Mouse (Mus musculus) CD4-positive, CD25-positive, alpha-beta regulatory T cell, adult 2 months (primary cell): ENCODE measurements around the gene Klhdc4.

ENCODE experiments used
- DNase-seq: peaks from one replicate; pipeline ENCODE4 v3.0.0-alpha.2; 2012; ENCODE audit warnings: low read depth, low spot score

Gene Klhdc4

DNA sequence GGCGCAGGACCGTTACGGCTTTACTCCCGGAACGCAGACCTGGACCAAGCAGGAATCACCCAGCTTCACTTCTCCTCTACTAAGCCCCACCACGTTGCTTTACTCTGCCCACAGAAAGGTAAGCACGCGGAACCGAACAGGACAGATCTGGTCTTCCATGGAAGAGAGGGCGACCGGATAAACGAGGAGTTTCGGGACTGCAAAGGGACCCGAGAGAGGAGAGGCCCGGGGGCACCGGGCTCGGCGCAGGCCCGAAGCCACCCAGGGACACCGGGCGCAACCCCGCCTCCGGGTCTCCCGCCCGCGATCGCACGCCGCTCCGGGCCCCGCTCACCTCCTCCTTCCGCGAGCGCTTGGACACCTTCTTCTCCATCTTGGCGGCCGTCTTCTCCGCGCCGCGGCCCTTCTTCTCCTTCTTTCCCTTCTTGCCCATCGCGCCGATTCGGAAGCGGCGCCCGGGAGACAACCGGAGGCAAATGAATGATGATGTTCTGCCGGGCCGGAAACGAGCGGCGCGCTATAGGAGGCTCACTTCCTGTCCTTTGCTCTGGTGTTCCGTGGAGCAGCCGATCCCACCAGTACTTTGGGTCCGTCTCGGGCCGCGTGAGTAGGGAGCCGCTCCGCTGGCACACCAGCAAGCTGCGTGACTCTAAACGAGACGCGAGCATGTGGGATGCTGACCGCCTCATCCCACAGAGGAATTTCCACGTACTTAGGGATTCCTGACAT is at the start of gene Klhdc4:
Gene Klhdc4, minus strand, starts transcription at position 522 of the 729 bp plus-strand sequence.
- DNase-seq: peak; percentile 95

DNA sequence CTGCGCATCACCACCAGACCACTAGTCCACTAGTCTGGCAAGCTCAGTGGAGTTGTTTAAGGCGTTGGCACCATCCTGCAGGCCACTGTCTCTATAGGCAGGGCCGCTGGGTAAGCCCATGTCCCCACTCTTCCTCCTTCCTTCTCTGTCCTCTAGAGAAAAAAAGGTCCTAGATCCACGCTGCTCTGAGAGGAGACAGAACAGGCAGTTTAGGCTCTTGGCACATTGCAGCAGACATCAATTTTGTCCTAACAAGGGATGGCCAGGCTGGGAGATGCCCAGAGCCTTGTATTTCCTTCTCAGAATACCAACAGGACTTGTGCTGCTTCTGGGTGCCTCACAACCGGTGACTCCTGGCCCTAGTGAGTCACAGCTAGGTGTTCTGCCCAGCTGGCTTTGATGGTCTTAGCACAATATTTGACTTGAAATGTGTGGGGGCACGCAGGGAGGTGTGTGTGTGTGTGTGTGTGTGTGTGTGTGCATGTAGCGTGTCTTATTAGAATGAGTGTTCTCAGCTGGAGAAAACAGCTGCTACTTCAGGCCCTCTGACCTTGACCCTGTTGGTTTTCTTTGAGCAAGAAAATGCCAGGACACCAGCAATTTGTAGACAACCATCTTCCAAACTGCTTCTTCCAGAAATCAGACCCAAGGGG is 48.6 kb upstream of the Klhdc4 start:
- DNase-seq: no peak

DNA sequence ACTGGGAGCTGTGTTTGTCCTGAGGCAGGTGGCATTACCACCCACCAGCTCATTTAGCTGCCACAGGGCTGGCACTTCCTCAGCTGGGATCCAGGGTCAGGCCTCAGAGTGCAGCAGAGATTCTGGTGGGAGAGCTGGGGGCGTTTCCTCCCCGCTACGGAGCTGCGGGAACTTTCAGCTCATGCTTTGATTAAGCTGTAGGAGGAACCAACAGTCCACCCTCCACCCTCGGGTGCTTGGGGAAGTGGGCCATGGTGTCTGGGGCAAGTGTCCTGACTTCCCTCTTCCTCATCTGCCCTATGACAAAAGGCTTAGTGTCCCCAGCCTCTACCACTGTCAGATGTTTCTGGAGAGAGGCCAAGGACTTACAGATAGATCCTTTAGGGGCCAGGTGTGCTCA is 47.8 kb upstream of the Klhdc4 start:
- DNase-seq: no peak

DNA sequence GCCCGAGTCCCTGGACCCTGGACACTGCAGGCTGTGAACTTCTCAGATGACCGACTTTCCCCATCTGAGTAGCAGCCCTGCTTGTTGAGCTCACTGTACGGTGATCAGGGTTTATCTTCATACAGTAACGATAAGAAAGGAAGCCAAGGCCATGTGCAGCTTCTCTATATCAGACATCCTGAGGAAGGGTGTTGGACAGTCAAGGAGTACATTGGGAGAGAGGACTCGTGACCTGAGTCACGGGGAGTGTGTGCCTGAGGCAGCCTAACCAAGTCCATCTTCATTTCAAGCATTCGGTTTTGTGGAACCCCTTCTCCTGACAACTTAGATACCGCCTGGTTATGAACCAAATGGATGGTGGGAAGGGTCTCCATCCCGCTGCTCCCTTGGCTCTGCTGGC is 46.1 kb upstream of the Klhdc4 start:
- DNase-seq: no peak

DNA sequence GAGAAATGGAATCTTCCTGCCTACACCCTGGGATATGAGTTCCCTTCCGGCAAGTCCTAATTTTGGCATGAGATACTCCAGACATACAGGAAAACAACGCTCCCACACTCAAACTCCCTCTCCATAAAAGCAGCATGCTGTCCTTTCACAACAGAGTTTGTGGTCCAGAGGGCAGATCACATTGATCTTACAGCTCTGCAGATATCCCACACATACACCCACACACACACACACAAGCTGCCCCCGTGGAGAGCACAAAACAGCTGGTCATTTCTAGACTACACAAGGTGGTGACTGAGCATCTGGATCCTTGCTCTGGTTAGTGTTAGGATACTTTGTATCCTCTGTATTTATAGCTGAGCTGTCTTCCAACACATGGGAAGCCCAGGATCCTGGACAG is 45.7 kb upstream of the Klhdc4 start:
- no peak for DNase-seq

DNA sequence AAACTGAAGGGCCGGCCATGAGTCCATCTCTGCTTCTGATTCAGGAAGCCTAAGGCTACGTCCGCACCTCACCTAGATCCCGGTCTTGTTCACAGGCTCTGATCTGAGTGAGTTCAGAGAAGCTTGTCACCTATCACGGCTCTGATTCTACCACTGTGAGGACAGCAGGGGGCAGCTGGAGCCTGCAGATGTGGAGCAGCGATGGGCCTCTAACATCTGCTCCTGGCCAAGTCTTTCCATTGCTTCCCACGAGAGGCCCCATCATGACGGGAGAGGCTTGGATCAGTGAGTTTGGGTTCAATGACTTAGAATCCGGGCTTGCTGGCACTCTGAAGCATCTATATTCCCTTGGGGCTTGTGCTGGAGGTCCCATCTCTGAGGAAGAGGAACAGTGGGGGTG is 44.7 kb upstream of the Klhdc4 start:
- peak; percentile 56 for DNase-seq

DNA sequence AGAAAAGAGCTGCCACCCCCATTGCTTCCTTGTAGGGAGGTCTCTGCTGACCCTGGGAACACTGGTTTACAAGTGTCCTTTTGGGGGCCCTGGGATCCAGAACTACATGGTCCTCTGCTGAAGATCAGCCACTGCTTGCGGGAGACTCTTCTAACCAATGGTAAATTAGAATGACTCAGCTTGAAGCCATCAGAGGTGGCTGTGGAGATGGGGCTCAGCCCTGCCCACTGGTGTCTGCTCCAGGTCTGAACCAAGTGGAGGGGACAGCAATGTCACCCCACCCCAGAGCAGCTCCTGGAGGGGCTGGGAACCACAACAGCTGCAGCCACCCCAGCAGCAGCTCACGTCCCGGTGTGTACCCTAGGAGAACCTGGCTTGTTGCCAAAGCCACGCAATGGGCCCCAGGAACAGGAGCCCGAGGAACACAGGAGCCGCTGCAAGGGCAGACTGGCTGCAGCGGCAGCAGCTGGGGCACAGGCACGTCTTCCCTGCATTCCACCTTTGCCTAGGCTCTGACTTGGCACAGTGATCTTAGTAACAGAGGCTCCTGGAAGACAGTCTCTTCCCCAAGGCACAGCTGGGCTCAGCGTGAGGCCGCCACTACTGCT is 42.6 kb upstream of the Klhdc4 start:
- no peak for DNase-seq

DNA sequence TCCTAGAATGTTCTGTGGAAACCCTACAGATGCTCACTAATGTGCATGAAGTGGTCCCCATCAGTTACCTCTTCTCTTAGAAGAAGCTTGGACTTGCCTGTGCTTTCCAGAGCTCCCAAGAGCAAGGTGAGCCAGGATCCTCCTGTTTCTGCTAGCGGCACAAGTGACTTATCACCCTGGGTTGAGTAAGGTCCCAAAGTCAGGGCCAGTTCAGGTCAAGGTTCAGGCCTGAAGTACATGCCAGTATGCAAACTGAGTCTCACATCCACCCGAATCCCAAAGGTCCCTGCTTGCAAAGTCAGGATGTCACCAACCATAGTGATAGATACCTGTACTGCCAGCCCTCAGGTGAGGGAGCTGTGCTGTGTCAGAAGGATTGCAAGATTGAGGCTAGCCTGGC is 40.8 kb upstream of the Klhdc4 start:
- no peak for DNase-seq

DNA sequence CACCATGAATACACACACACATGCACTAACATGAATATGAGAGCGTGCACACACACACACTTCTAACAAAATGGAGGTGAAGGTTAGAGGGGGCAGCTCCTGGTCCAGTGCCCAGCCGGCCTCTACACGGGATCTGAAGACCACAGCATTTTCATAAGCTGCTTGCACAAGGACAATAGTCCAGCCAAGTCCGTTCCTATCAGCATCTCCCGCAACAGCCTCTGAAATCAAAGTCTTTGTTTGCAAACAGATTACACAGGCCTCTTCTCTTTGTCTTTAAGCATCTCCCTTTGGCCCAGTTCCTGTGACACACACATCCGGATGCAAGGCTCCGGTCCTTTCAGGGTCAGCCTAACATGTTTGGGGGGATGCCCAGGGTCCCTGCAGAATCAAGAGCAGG is 39.5 kb upstream of the Klhdc4 start:
- DNase-seq: no peak

DNA sequence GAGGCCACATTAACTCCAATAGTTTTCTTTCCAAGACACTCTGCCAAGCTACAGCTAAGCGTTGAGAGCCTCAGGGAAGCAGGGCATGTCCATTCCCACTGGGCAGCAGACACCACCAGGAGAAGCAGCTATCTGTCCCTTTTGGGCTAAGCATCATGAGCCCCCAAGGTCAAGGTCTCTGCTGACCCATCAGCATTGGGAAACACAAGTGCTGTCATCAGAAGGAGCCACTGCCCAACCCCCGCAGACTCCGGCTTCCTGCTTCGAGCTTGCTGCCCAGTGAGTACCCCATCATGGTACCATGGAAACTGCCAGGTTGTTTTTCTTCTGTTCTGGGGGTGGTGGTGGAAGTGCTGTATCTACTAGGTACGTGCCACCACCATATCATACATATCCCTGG is 38.8 kb upstream of the Klhdc4 start:
- DNase-seq: no peak

DNA sequence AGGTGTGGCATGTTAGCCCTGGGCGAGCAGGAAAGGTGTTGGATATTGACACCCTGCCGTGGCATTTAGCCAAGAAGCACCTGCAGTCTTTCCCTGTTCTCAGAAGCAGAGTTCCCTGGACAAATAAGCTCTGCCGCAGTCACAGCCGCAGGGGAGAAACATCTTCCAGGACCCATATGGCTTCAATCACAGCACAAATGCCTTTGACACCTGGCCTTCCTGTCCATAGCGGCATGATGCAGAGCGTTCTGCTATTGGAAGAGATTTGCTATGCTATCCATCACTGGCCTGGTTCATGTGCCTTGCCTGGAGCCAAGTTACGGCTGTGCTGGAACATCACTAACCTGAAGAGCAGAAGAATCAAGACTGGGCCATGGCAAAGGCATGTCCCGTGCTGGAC is 36.0 kb upstream of the Klhdc4 start:
- DNase-seq: no peak

DNA sequence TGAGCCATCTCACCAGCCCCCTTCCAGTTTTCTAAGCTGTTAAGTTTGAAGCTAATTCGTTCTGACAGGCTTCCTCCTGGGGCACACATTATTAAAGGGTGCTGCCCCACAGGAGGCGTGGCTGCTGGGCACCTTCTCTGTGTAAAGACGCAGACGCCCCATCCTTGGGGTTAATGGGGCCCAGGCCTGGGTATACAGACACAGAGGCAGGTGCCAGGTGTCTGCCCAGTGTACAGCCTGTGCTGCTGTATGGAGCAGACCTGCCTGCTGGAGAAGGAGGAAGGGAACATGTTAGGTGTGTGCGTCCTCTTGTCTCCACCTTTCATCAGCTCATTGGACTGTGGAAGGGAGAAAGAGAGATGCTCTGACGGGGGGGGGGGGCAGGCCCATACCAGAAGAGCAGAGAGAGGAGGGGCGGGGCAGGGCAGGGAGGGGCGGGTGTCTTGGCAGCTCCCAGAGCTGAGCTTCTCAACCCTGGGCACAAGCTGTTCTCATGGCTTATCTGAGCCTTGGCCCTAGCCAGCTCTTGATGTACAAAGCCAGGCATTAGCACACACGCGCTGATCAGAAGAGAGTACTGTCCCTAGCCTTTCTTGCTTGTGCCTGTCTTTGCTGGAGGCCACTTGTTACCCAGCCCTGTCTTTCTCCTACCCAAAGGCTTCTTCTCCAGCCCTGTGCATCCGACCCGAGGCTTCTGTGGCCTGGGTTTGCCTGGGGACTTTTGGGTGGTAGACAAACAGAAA is 32.6 kb upstream of the Klhdc4 start:
- DNase-seq: no peak

DNA sequence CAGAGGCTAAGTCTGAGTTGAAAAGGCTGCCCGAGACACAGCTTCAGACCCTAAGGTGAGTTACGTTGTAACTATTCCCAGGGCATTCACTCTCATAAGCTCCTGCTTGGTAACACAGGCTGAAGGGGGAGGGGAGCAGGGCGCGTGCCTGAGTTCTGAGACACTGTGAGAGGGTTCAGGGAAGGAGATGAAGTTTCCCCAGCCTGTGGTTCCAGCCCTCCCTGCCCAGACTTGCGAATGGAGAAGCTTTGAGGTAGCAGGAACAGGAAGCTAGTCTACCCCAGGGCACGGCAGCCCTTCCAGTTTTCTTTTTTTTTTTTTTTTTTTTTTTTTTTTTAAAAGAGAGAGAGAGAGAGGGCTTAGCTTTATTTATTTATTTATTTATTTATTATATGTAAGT is 31.9 kb upstream of the Klhdc4 start:
- DNase-seq: no peak

DNA sequence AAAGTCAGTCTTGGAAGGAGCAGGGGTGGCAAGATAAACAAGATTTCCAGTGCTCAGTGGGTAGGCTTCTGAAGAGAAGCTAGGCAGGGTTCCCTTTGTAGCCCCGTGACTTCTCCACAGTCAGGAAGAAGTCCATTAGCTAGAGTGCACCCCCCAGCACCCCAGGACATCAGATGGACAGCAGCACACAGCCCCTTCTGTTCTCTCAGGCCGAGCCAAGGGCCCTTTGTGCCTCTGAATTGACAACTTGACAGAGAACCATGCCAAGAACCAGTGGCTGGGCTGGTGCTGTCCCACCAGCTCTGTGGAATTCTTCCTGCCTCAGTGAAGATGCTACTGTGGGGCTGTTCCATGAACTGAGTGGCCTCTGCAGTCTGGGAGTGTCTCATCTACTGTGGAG is 28.4 kb upstream of the Klhdc4 start:
- no peak for DNase-seq

DNA sequence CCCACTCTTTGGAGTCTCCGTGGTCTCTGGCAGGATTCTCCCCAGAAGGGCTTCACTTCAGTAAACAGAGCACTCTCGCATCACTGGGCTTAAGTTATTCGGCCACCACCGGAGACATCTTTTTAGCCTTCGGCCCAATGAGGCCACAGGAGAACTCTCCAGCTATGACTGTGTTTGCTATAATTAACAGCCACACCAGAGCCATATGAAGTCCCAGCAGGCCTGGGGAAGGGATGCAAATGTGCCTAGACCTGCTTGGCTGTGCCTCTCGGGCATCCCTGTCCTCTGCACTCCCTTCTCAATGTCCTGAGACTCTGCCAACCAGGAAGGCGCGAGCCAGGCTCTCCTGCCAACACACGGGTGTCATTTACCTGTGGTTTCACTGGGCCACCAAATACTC is 28.0 kb upstream of the Klhdc4 start:
- DNase-seq: no peak

DNA sequence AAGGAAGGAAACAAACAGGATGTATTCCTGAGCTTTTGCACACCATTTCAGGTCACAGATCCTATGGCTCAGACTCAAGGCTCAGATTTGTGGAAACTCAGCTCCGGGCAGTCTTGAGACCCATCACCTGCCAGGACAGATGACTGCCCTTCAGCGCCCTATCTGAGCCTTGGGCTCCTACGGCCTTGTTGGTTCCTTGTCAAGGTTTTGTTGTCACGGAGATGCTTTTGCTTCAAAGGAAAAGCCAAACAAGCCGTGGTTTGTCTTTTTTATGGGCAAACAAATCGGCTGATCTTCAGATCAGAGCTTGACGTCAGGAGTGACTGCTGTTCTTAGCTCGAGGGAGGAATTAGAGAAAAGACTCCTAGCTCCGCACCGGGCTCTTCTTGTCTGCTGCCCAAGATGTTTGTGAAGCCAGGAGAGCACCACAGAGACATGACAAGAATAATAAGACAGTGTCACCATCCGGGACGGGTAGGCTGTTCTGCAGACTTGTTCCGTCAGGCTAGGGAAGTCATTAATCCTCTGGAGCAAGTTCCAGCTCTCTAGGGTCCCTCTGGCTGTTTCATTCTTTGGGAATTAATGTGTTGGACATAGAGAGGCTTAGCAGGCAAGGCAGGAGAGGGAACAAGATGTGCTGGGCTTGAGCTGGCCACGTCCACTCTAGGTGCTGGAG is 26.8 kb upstream of the Klhdc4 start:
- no peak for DNase-seq

DNA sequence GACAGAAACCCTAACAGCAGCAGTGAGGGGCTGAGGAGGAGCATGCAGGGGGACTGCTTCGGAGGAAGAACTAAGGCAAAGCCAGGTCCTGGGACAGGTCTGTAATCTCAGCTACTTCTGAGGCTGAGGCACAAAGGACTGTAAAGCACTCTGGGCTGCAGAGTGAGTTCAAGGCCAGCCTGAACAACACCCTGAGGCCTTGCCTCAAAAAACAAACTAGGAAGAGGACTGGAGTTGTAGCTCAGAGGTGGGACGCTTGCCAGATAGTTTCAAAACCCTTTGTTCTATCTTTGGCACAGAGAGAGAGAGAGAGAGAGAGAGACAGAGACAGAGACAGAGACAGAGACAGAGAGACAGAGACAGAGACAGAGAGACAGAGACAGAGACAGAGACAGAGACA is 24.2 kb upstream of the Klhdc4 start:
- DNase-seq: no peak

DNA sequence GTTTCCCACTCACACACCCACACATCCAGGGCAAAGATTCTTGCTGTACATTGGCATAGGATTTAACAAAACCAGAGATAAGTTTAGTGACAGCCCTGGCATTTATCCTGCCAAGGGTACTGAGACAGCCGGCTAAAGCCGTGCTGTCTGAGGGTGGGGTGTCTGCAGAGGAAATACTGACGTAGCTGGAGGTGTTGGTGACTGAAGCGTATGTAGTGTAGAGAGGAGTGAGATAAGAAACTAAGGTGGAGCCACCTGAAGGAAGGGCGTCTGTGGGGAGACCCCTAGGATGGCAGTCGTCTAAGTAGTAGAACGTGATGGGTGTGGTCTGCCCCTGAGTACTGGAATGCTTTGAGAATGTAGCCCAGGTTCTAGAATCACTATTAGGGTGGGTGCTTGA is 23.1 kb upstream of the Klhdc4 start:
- peak; percentile 75 for DNase-seq

DNA sequence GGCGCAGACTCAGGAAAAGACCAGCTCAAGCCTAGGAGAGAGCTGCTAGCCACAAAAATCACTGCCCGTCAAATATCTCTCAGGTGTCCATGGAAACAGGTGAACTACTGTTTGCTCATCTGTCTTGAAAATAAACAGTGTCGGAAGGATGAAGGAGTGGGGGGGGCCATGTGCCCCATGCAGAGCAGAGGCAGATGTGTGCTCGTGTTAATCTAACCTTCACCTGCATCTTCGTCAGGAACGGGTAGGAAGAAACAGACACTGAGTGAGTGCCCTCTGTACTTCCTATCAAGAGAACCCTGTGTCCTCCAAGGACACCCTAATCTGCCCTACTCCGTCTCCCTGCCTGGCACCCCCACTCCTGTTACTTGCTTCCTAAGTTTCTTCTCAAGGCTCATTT is 22.3 kb upstream of the Klhdc4 start:
- peak; percentile 34 for DNase-seq

DNA sequence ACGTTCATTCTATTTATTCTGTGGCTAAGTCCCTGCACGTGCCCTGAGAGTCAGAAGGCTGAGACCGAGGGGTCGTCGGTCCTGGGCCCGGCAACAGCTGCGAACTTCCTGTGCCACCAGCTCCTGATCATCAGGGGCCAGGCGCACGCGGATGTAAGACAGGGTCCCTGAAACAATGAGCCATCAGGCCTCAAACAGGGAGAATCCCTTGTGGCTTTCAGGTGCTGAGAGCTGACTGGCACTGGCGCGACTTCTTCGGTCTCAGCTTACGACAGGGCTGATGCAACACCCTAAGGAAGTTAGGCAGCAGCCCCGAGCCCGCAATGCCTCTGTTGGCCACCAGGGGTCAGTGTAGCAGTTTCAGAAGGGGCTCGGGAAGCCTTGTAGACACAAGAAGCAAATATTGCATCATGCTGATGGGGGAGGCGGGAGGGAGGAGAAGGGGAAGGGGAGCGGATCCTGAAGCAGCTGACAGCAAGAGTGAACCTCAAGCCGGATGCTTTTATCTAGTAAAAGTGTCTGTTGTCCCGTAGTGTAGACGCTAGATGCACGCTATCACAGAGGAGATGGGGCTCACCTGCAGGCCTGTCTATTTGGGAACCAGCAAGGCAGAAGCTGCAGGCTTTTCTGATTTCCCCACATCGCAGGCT is 21.6 kb upstream of the Klhdc4 start:
- peak; percentile 97 for DNase-seq

DNA sequence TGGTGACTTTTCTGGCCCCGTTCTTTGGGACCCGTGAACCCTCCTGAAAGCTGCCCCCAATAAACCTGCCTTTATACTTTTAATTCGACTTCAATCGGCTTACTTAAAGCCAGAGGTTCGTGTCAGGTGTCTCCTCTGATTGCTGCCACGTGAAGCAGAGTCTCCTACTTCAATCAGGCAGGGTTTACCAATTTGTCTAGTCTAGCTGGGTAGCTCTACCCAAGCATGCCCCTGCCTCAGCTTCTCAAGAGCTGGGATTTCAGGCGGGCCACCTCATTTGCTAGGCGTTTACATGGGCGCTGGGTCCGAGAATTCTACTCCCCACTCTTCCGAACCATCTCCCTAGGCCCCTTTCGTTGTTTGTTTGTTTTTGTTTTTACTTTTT is 21.1 kb upstream of the Klhdc4 start:
- peak; percentile 33 for DNase-seq
